Mouse (Mus musculus): ENCODE measurements around the gene Slc3a2.
"Not testable (repeated sequence)": the region's sequence is repeated elsewhere in the genome, so short reads cannot be mapped to it uniquely, and the experiment has no call there.

Slc3a2 gene

GRCm38 (mm10) chr19:8727495-8728114, 4.4 kb upstream of the Slc3a2 start:
- no peak for DNase-seq

- DNase-seq, result no peak
Measured at GRCm38 (mm10) chr19:8726609-8727390, 3.6 kb upstream of the Slc3a2 start.

- no peak for DNase-seq
Measured at GRCm38 (mm10) chr19:8725081-8725613, 2.0 kb upstream of the Slc3a2 start.

- no peak for DNase-seq
Measured at GRCm38 (mm10) chr19:8724392-8724791, 1.2 kb upstream of the Slc3a2 start.

GRCm38 (mm10) chr19:8723574-8724346, 591 bp upstream of the Slc3a2 start:
- DNase-seq, result no peak

- no peak for DNase-seq
Measured at GRCm38 (mm10) chr19:8722559-8722906, 636 bp downstream of the Slc3a2 start.

GRCm38 (mm10) chr19:8722021-8722420, 1.1 kb downstream of the Slc3a2 start:
- no peak for DNase-seq

GRCm38 (mm10) chr19:8721378-8721777, 1.8 kb downstream of the Slc3a2 start:
- no peak for DNase-seq

GRCm38 (mm10) chr19:8719037-8719436, 4.1 kb downstream of the Slc3a2 start:
- DNase-seq, result not testable (repeated sequence)

GRCm38 (mm10) chr19:8718357-8718756, 4.8 kb downstream of the Slc3a2 start:
- DNase-seq, result peak; percentile 48 to 67

GRCm38 (mm10) chr19:8716767-8717475, 6.2 kb downstream of the Slc3a2 start:
- DNase-seq, result no peak

GRCm38 (mm10) chr19:8715868-8716766, 7.1 kb downstream of the Slc3a2 start:
- no peak for DNase-seq

GRCm38 (mm10) chr19:8714653-8715481, 8.3 kb downstream of the Slc3a2 start:
- DNase-seq, result no peak

GRCm38 (mm10) chr19:8713997-8714652, 9.0 kb downstream of the Slc3a2 start:
- no peak for DNase-seq

- peak; percentile 92 to 95 for DNase-seq
Measured at GRCm38 (mm10) chr19:8713306-8713996, 9.7 kb downstream of the Slc3a2 start.

- DNase-seq, result peak; percentile 92 to 94
Measured at GRCm38 (mm10) chr19:8712870-8713305, 10.3 kb downstream of the Slc3a2 start.

GRCm38 (mm10) chr19:8711949-8712869, 11.0 kb downstream of the Slc3a2 start:
- DNase-seq, result no peak

GRCm38 (mm10) chr19:8711506-8711905, 11.7 kb downstream of the Slc3a2 start:
- DNase-seq, result no peak

All from lung, adult 18-20 months (tissue).